ENCODE assay signal across 13 mouse cellular contexts in genomic region chr7:130976305-130976935, GRCm38 (mm10). TPM values are rescaled to one million over a fixed set of nuclear protein-coding genes. Genes with fewer than 3 reads are reported as not detected.
A peak's percentile ranks its signal among the peaks of the same experiment; 100 is the strongest.
DNase-seq lines count a peak whose midpoint lies in the region; ATAC-seq lines count a peak whose summit lies in the region.
"Had no signal": no experiment of that assay in that cellular context is flagged by ENCODE, and none has a peak within 500 bp of the region (broad histone marks: within the 10 kb centered on the region; RNA-seq: fewer than 3 reads in every experiment).

No protein-coding gene starts in this region.

- H3K4me2 ChIP-seq in heart, embryonic 16.5 days (ENCODE audit: low read depth, low read length): no peak overlapping the region
- H3K4me2 ChIP-seq in embryonic facial prominence, embryonic 14.5 days (ENCODE audit: low read depth, low read length): no peak overlapping the region
- no peak overlapping the region for H3K4me2 ChIP-seq in midbrain, embryonic 16.5 days (ENCODE audit: low read length)
- H3K4me2 ChIP-seq: embryonic facial prominence, embryonic 15.5 days had no signal

- ATAC-seq in heart, embryonic 16.5 days (replicated peaks; ENCODE audit: extremely low read depth, insufficient read depth, low FRiP score): no peak
- ATAC-seq in embryonic facial prominence, embryonic 14.5 days (ENCODE audit: low read depth): peak; percentile 34; the same call in 1 of the 2 replicates
- ATAC-seq in midbrain, embryonic 16.5 days: peak; percentile 32; the same call in 1 of the 2 replicates

- H3K4me3 ChIP-seq in heart, embryonic 16.5 days (ENCODE audit: low read length): no peak overlapping the region
- H3K4me3 ChIP-seq in embryonic facial prominence, embryonic 14.5 days (ENCODE audit: low read depth, low read length): no peak overlapping the region
- no peak overlapping the region for H3K4me3 ChIP-seq in midbrain, embryonic 16.5 days (ENCODE audit: low read depth, low read length)
- H3K4me3 ChIP-seq: embryonic facial prominence, embryonic 15.5 days had no signal

- no peak for DNase-seq in heart, adult 18-20 months
- DNase-seq in ovary, postnatal 36 days (ENCODE audit: low spot score): peak; percentile 41
- DNase-seq in ovary, adult 18-20 months (ENCODE audit: low spot score): no peak
- peak; percentile 43 for DNase-seq in embryonic facial prominence, embryonic 14.5 days (ENCODE audit: low spot score)
- DNase-seq in thymus, adult 18-20 months: no peak
- DNase-seq: gastrocnemius, postnatal 36 days; liver; spleen, adult 18-20 months had no signal

- peaks cover 25% of the 10 kb centered on the region for H3K4me1 ChIP-seq in heart, embryonic 16.5 days (ENCODE audit: control insufficient read depth, insufficient read depth, low read length)
- H3K4me1 ChIP-seq in embryonic facial prominence, embryonic 14.5 days (ENCODE audit: control insufficient read depth, insufficient read depth, low read length): peaks cover 35% of the 10 kb centered on the region
- H3K4me1 ChIP-seq in midbrain, embryonic 16.5 days (ENCODE audit: control insufficient read depth, insufficient read depth, low read length): 0 out of 2 replicates have a peak, but pooled peaks cover 3% of the 10 kb centered on the region

- no peaks in the 10 kb centered on the region for H3K27me3 ChIP-seq in heart, embryonic 16.5 days (ENCODE audit: control insufficient read depth, insufficient read depth, low read length)
- no peaks in the 10 kb centered on the region for H3K27me3 ChIP-seq in embryonic facial prominence, embryonic 14.5 days (replicated peaks; ENCODE audit: control insufficient read depth, insufficient read depth, low read length)
- H3K27me3 ChIP-seq in midbrain, embryonic 16.5 days (ENCODE audit: control insufficient read depth, insufficient read depth, low read depth, low read length): no peaks in the 10 kb centered on the region
- H3K27me3 ChIP-seq: embryonic facial prominence, embryonic 15.5 days had no signal

- H3K9me3 ChIP-seq in heart, embryonic 16.5 days (replicated peaks; ENCODE audit: control insufficient read depth, low read length): no peaks in the 10 kb centered on the region
- H3K9me3 ChIP-seq in embryonic facial prominence, embryonic 14.5 days (ENCODE audit: control insufficient read depth, low read length): no peaks in the 10 kb centered on the region
- H3K9me3 ChIP-seq in midbrain, embryonic 16.5 days (replicated peaks; ENCODE audit: control insufficient read depth, low read length, poor library complexity, severe bottlenecking): no peaks in the 10 kb centered on the region
- H3K9me3 ChIP-seq: embryonic facial prominence, embryonic 15.5 days had no signal

- H3K27ac ChIP-seq in heart, embryonic 16.5 days (ENCODE audit: low read length): 0 out of 2 replicates have a peak overlapping the region, but pooled peaks have one; percentile 18
- H3K27ac ChIP-seq in embryonic facial prominence, embryonic 14.5 days (replicated peaks; ENCODE audit: low read depth, low read length): peak overlapping the region; percentile 48
- no peak overlapping the region for H3K27ac ChIP-seq in midbrain, embryonic 16.5 days (ENCODE audit: low read length)
- H3K27ac ChIP-seq: embryonic facial prominence, embryonic 15.5 days had no signal

- no peaks in the 10 kb centered on the region for H3K36me3 ChIP-seq in heart, embryonic 16.5 days (ENCODE audit: control insufficient read depth, insufficient read depth)
- no peaks in the 10 kb centered on the region for H3K36me3 ChIP-seq in embryonic facial prominence, embryonic 14.5 days (ENCODE audit: control insufficient read depth, insufficient read depth, low read length)
- H3K36me3 ChIP-seq in midbrain, embryonic 16.5 days (ENCODE audit: control insufficient read depth, insufficient read depth, low read length): no peaks in the 10 kb centered on the region
- H3K36me3 ChIP-seq: G1E had no signal

- 54% methylated on average over 13 of the region's 13 CpGs for WGBS in heart, embryonic 16.5 days
- WGBS in embryonic facial prominence, embryonic 14.5 days: 42% methylated on average over 13 of the region's 13 CpGs
- whole genome bisulfite sequencing in midbrain, embryonic 16.5 days: 47% methylated on average over 13 of the region's 13 CpGs

- H3K9ac ChIP-seq in heart, embryonic 16.5 days (ENCODE audit: low read length): no peak overlapping the region
- no peak overlapping the region for H3K9ac ChIP-seq in embryonic facial prominence, embryonic 14.5 days (ENCODE audit: low read depth, low read length)
- no peak overlapping the region for H3K9ac ChIP-seq in midbrain, embryonic 16.5 days (ENCODE audit: low read depth, low read length)
- H3K9ac ChIP-seq: embryonic facial prominence, embryonic 15.5 days had no signal

RNA-seq across cellular contexts. Expression of gene Htra1, which starts 40.5 kb away (rescaled TPM):
- 63.4 and 65.6 TPM in 2 replicates for polyA plus RNA-seq in heart, embryonic 16.5 days (2015; fragmentation: Nextera tagmentation; extraction: Ambion mirVana)
- 100 to 1,000 TPM; 109 to 122 TPM for total RNA-seq in heart, adult 18-20 months (2021)
- 113 and 128 TPM in 2 replicates for polyA plus RNA-seq in embryonic facial prominence, embryonic 14.5 days (2014; fragmentation: Nextera tagmentation; extraction: Ambion mirVana)
- polyA plus RNA-seq in midbrain, embryonic 16.5 days (2015; fragmentation: Nextera tagmentation; extraction: Ambion mirVana): 15.5 and 15.6 TPM in 2 replicates
- total RNA-seq: G1E had no signal
- polyA plus RNA-seq: G1E had no signal

RNA-seq across cellular contexts. Expression of gene Dmbt1, which starts 55.4 kb away (rescaled TPM):
- polyA plus RNA-seq in heart, embryonic 16.5 days (2015; fragmentation: Nextera tagmentation; extraction: Ambion mirVana): 0.29 TPM in 1 of 2 replicates, not detected in the other
- total RNA-seq in heart, adult 18-20 months (2021): 1 to 10 TPM in 1 of 2 experiments, not detected in 1; 1.4 TPM
- 0.04 TPM in 1 of 2 replicates, not detected in the other for polyA plus RNA-seq in embryonic facial prominence, embryonic 14.5 days (2014; fragmentation: Nextera tagmentation; extraction: Ambion mirVana)
- not detected in 2 replicates for polyA plus RNA-seq in midbrain, embryonic 16.5 days (2015; fragmentation: Nextera tagmentation; extraction: Ambion mirVana)
- total RNA-seq: gastrocnemius, postnatal 36 days had no signal
- polyA plus RNA-seq: G1E; kidney, embryonic 14.5 days had no signal

Comparison
In these comparisons a context has a peak if more than half of its experiments do, and no peak if none do; other contexts are left out.
1. DNase-seq: peak in ovary, postnatal 36 days (single experiment) and embryonic facial prominence, embryonic 14.5 days (single experiment); none in heart, adult 18-20 months (0 of 2), ovary, adult 18-20 months (single experiment) and thymus, adult 18-20 months (0 of 2).